Mouse (Mus musculus): ENCODE data around the gene Pcyt2.
"Not testable (repeated sequence)": the region's sequence is repeated elsewhere in the genome, so short reads cannot be mapped to it uniquely, and the experiment has no call there.

Gene Pcyt2

DNA sequence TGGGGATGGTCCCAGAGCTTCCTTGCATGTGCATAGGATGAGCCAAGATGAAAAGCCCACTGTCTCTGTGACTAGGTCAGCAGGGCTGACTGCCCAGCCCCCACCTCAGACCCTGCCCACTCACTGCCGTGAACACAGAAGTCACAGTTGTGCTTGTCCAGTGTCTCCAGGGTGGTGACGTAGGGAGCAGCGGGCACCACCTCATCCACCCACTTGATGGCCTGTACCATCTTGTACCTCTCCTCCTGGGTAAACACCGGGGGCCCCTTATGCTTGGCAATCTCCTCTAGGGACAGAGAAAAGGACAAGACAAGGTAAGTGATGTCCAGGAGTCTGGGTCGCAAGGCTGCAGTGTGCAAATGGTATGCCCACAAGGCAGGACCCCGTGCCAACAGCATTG lies 2.6 kb downstream of the Pcyt2 start:
- no peak for DNase-seq

DNA sequence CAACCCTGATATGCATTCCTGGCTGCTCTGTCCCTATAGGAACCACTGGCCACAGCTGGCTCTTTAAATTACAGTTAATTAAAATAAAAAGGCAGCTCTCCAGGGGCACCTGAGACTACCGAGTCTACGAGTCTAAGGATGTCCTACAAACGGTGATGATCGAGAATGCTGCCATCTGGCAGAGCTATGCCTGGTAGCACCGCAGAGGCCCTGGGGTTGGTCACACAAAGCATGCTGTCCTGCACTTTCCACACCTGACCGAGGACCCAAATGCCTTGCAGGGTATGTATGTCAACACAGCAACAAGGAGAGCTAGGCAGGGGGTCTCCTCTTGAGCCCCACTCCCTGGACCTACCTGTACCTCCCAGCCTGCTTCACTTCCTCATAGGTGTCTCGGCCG lies 3.8 kb downstream of the Pcyt2 start:
- DNase-seq = no peak

DNA sequence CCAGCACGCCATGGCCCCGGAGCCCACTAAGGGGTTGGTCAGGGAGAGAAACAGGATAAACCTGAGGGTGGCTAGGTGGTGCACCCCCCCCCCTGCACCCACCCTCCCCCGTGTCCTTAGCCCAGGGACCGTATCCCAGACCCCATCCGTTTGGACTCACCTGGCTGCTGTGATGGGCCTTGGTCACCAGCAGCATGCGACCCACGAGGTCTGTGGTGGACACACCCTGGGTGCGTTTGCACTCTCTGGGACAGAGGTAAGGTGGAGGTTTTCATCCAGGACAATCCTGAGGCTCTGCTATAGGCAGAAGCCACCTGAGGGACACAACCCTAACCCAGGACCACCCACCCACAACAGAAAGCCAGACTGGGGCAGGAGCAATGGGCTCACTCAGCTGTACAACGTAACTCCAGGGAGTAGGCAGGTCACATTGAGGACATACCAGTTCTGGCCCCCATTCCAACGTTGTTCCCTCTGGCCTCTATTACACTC lies 4.2 kb downstream of the Pcyt2 start:
- DNase-seq = no peak

DNA sequence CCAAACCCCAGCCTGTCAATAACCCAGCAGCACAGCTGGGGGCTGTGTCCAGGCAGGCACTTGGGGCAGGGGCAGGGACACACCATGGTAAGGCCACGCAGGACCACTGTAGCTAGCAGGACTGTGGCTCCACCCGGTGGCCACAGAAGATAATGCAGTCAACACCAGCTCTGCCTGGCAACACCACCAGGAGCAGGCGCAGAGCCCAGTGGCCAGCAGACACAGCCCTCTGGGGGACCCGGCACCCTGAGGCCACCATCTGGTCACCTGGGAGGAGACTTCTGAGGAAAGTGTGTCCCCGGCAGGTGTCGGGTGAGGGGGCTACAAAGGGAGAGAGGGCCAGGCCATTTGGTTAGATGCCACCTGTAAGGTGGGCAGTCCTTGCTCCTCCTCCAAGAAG lies 5.0 kb downstream of the Pcyt2 start:
- peak; percentile 79 for DNase-seq

DNA sequence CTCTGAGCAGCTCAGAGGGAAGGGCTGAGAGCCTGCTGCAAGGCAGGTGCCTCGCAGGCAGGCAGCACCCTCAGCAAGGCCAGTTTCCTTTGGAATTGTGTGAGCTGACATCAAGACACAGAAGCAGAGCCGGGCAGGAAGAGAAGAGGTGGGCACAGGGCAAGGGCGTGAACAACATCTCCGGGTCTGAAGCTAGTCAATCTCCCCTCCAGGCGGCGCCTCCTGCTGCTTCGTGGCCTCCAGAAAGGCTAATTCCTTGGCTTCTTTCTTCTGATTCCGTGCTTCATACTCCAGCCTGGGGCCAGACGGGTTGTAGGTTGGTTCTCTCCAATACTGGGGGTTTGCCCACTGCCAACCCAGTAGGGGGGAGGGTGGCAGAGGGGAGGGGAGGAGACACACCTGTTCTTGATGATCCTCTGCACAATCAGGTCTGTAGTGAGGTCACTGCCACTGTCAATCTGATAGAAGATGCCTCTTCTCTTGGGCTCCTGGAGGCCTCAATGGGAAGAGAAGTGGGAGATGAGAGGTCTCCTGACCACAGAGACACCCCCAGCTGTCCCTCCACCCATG lies 7.2 kb downstream of the Pcyt2 start:
- DNase-seq = no peak

DNA sequence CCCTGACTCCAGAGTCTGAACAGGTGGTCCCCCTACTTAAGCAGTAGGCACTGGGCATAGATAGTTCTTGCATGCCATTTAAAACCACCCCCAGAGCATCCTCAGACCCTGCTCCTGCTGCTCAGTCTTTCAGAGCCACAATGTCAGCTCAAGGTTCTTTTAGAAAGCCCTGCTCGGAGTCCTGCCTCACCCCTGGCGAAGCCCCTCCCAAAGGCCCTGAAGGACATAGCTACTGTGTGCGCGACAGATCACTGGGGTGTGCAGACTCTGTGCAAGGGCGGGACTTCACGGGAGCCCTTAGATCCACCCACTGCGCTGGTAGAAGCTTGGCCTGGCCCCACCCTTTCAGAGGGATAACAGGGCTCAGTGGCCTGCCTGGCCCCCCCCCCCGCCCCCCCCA lies 8.5 kb downstream of the Pcyt2 start:
- no peak for DNase-seq

DNA sequence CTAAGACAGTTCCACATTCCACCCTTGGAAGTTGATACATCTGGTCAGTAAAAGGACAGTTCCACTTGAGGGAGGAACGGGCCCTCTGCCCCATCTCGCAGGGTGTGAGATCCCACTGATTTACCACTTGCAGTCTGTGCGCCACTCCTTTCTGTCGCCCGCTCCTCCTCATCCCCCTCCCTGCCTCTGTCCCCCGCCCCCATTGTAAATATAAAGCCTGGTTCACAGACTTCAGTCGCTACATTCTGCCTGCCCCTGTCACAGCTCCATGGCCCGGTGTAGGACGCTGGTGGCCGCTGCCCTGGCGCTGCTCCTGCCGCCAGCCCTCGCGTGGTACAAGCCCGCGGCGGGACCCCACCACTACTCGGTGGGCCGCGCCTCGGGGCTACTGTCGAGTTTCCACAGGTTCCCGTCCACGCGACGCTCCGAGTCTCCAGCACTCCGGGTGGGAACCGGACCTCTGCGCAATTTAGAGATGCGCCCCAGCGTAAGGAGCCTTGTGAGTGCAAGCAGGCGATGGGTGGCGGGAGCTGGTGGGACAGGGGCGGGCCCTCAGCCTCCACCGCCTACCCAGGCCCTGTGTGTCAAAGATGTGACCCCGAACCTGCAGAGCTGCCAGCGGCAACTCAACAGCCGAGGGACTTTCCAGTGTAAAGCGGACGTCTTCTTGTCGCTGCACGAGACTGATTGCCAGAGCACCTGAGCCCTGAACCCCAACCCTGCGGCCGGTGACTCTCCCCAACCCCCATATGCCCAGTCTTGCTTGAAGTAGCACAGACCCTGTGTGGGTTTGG lies 9.3 kb downstream of the Pcyt2 start, which contains the start of gene Npb:
Gene Npb, plus strand, starts transcription at position 237 of the 794 bp plus-strand sequence.
- DNase-seq = no peak

DNA sequence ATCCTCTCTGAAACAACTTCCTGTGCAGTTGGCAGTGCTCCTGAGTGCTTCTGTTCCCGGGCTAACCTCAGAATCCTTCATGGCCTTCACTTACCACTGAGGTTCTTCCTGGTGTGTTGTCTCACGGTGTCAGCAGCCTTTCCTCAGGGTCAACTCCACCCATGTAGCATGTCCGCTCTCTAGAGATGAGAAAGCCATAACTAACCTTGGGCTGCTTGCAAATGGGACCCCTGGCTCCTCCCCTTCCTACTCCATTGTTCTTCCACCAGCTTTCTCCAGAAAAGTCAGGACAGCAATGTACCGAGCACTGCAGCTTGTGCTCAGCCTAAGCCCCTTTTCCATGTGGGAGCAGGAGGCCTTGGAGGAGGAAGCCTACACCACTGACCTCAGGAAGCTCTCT lies 11.0 kb downstream of the Pcyt2 start:
- DNase-seq = no peak

DNA sequence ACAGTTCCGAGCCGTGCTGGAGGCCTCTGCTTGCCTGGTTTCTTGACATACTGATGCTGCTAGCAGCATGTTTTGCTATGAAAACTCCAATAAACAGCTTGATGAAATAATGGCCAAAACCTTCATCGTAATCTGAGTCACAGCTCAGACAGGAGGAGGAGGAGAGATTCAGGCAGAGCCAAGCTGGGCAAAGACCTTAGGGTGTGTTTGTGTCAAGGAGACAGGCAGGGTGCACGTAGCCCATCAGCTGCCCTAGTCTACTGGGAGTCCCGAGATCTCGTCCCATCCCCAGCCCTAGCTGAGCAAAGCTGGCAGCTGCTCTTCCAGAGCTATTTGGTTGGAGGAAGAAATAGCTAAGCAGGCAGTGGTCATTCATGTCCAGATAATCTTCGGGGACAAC lies 12.1 kb downstream of the Pcyt2 start:
- no peak for DNase-seq

DNA sequence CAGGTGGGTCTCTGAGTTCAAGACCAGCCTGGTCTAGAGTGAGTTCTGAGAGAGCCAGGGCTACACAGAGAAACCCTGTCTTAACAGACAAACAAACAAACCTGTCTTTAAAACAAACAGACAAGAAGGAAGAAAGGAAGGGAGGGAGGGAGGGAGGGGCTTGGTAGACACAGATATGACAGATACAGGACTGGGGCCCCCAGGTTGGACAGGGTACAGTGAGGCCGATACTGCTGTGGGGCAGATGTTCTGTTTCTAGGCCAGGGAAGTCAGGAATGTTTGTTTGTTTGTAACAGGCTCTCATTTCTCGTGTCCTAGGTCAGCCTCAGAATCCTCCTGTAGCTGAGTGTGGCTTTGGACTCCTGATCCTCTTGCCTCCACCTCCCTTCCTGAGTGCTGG lies 14.2 kb downstream of the Pcyt2 start:
- no peak for DNase-seq

DNA sequence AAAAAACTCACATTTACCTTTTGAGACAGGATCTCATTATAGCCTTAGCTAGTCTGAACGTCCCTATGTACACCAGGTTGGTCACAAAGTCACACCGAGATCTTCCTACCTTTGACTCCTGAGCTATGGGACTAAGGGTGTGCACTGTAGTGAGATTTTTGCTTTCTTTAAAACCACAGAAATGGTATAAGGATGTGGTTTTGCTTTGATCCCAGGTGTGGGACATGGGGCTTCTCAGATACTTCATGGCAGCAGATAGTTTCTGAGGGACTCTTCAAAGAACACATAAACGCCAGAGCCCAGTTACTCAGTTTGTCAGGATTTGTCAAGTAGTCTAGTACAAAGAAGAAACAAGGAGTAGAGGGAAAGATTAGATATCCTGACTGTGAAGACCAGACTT lies 17.0 kb downstream of the Pcyt2 start:
- DNase-seq = no peak

DNA sequence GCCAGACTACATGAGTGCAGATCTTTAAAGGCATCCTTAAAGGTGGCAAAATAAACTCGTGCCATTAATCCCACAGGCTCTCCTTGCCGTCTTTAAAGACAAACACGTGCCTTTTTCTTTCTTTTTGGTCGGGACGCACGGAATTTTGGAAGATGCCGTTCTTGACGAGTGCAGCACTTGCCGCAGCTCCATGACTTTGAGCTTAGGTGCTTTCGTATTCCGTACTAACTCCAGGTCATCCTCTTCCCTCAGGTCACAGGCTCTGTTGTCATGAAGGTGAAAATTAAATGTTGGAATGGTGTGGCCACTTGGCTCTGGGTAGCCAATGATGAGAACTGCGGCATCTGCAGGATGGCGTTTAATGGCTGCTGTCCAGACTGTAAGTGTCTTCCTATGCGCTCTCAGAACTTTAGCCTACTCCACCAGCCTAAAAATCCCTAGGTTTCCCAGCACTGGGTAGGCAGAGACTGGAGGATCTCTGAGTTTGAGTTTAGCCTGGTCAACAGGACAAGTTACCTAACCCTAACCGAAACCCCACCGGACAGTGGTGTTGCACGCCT lies 18.7 kb downstream of the Pcyt2 start:
- DNase-seq = no peak

DNA sequence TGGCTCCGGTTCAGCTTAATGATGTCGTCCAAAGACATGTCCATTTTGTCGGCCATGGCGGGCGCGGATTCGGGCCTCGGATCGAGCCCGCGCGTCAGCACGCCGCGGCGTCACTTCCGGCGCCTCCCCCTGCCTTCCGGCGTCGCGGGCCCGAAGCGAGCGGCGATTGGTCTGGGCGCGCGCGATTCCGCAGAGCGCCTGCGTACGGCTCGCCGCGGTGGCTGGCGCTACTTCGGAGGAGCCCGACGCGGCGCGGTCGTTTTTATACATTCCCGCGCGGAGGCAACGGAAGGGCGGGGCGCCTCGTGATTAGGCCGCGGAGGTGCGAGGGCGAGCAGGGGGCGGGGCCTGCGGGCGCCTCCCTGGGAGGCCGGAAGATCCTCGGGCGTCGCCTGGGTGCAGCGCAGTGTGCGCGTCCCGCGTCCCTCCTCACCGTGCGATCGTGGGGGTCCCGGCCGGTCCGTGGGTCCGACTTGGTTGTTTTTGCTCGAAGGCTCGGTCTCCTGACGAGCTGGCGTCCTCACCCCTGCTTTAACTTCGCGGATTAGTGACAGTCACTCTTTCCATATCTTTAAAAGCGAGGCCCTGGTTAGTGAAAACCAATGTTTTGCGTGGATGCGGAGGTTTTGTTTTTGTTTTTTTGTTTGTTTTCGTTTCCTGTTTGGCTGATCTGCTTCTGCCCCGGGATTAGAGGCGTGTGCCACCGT lies 19.3 kb downstream of the Pcyt2 start, which contains the start of the genes Alyref and Anapc11:
Gene Alyref, minus strand, starts transcription at position 83 of the 707 bp plus-strand sequence.
Gene Anapc11, plus strand, starts transcription at position 139 of the 707 bp plus-strand sequence.
- DNase-seq = peak; percentile 96

DNA sequence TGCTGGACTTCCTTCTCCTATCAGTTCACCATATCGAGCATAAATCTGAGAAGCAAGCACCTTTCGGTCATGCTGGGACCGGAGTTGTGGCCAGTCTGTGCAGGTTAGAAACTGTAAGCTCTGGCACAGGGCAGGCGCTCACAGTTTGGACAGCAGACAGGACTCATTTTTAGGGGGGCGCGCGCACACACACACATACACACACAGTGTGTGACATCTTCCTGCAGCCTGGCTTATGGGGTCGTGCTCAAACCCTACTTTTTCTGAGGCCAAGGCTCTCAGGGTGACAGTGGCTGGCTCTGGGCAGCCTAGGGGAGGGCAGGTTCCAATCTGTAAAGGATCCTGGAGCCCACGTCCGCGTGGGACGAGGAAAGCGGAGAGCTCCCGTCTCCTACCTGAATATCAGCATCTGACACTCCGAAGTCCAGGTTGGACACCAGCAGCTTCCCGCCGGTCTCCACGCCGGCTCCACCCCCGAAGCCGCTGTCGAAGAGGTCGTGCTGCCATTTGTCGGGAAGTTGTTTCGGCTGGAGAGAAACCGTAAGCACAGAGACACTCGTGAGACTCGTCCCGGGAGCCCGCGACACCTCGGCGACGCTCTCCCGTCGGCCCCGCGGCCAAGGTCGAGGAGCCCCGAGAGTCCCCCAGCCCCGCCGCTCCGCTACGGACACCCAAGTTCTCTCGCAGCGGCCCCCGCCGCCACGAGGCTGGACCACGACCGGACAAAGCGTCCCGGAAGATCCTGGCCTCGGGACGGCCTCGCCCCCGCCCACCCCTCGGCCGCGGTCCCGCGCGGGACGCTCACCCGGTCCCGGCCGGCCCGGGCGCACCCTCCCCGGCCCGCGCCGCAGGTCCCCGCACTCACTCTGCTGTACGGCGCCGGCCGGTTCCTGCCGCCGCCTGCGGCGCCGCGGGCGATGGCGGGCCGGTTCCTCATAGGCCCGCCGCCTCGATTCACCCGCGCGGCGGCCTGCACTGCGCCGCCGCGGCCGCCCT lies 20.2 kb downstream of the Pcyt2 start:
- no peak for DNase-seq

DNA sequence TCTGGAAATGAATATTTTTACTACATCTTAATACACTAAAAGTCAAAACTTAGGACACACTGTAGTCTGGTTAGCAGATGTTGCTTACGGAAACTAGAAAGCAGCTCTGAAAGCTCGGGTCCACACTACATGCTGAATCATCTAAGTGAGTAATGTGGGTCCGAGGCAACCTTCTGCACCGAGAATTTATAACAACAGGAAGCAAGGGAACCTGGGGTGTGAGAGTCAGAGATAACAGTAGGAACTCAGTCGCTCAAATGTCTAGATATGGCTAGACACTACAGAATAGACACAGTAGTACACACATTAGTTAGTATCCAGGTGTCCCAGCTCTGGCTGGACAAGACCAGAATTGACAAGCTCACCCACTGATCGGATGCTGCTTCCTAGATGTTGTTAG lies 29.2 kb downstream of the Pcyt2 start:
- no peak for DNase-seq

DNA sequence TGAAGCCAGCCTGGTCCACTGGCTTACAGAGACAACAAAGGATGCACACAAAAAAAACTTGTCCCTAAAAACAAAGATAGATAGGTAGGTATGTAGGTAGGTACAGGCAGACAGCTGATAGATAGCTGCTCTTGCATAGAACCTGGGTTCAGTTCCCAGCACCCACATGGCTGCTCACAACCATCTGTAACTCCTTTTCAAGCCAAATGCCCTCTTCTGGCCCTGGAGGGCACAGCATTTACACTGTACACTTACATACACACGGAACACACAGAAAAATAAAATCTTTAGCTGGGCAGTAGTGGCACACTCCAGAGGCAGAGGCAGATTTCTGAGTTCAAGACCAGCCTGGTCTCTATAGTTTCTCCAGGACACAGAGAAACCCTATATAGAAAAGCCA lies 33.8 kb downstream of the Pcyt2 start:
- DNase-seq = no peak

DNA sequence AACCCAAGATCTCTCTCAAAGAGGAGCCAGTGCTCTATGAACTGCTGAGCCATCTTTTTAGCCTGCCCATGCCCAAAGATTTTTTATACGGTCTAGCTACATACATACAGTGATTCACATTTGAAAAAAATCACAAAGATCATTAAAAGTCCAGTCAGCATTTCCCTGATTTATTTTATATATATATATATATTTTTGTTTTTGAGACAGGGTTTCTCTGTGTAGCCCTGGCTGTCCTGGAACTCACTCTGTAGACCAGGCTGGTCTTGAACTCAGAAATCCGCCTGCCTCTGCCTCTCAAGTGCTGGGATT lies 34.8 kb downstream of the Pcyt2 start:
- DNase-seq = not testable (repeated sequence)

DNA sequence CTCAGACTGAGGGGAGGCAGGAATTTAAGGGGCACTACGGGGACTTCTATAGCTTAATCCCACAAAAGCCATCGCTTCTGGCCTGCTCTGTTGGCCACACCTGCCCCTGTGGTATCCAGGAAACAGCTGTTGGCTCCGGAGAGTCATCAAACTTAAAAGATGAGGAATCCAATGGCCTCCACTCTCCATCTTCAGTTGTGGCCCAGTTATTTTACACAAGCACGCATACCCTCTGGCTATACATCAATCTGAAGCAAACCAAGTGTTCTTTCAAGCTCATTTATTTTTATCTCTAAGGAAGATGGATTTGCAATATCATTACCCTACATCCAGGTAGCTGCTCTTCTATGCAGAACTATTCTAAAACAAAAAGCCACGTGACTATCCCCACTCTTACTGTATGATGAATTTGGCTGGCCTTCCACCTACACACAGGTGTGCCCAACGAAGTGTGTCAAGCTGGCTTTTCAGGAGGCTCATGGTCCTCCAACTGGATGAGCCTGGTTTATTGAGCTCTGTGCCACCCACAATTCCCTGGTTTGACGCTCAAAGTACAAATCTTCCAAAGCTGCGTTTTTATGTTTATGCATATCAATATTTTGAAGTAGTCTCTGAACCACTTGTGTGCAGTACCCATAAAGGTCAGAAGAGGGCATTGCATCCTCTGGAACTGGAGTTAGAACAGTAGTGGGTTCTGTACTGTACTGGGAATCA lies 35.3 kb downstream of the Pcyt2 start:
- peak; percentile 64 for DNase-seq

DNA sequence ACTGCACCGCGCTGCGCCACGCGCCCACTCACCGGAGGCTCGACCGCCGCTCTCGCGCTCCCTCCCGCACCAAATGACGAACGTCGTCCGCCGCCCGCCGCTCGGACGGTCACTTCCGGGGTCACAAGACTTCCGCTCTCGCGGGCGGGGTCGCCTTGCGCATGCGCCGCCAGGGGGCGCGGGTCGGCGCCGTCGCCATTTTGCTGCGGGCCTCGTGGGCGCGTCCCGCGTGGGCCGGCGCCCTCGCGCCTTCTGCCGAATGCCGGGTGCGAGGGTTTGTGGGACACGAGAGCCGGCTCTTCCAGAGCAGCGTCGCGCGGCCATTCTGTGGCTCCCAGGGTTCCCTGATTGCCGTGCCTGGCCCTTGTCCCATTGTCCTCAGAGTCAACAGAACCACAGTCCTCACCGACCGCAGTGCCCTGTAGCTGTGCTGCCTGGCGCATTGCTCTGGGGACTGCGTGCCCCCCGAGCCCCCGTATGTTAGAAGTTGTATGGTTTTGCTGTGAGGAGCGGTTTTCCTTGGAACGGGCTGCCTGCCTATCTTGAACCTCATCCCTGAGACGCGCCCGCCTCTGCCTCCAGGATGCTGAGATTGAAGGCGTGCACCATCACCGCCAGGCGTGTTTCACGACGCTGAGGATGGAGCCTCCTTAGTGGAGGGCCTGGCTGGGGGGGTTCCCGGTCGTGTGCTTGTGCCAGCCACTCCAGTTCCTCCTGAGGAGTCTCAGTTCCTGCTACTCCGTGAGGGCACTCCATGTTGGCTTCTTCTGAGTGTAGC lies 36.1 kb downstream of the Pcyt2 start, which contains the start of gene Arhgdia:
Gene Arhgdia, minus strand, starts transcription at position 135 of the 778 bp plus-strand sequence.
- peak; percentile 90 for DNase-seq

DNA sequence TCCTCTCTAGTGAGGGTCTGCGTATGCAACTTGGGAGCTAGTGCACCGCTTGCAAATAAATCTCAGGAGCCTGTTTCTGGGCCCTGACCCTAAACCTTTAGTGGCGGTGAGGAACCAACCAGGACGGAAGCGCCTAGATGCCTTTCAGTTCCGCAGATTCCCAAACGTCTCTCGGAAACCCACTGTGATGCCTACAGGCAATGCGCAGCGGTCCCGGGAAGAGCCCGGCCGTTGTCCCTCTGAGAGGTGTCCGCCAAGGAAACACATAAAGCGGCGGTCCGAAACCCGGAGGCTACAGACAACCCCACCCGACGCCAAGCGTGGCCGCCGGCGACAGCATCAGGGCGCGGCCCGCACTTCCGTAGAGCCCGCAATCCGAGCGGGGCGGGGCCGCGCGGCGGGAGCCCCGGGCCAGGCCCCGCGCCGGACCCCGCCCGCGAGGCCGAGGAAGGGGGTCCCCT lies 36.8 kb downstream of the Pcyt2 start:
- DNase-seq = peak; percentile 51

DNA sequence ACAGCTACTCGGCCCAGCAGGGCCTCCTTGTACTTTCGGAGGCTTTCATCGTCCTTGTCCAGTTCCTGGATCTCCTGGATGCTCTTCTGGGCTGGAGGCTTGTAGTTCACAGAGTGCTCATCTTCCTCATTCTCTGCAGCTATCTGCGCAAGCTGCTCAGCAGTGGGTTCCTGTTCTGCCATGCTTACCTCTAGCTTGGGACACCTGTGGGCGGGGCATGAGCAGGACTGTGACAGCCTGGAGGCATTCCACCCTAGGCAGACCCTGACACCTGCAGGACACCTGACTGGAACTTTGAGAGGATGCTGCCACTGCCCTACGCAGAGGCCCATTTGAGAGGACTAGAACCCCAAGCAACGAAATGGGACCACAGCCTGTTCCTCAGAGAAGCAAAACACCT lies 37.5 kb downstream of the Pcyt2 start:
- DNase-seq = peak; percentile 30

All from thymus, postnatal 25 days (tissue).